Mouse (Mus musculus) liver, embryonic 12.5 days (tissue): ENCODE results near the gene Gm10642. TPM values are rescaled to one million over a fixed set of nuclear protein-coding genes. Genes with fewer than 3 reads are reported as not detected.
A peak's percentile ranks its signal among the peaks of the same experiment; 100 is the strongest.

Source experiments
- ATAC-seq: fragments of 200-750 bp; cut with Nextera tagmentation; 2 replicates; pipeline ENCODE4 v1.8.0; 2017; ENCODE audit warnings: moderate number of reproducible peaks, mild to moderate bottlenecking, moderate library complexity
- H3K27ac ChIP-seq: fragments of 300-500 bp; sonication (generic); 2 replicates; pipeline ENCODE4 v1.5.1; 2016; ENCODE audit warnings: mild to moderate bottlenecking
- H3K27me3 ChIP-seq: fragments of 300-500 bp; sonication (generic); replicated peaks from 2 replicates; pipeline ENCODE4 v1.6.1; 2016; ENCODE audit warnings: mild to moderate bottlenecking, moderate library complexity
- H3K36me3 ChIP-seq: fragments of 300-500 bp; sonication (generic); 2 replicates; pipeline ENCODE4 v1.6.1; 2016; ENCODE audit warnings: mild to moderate bottlenecking, moderate library complexity
- H3K4me1 ChIP-seq: fragments of 300-500 bp; sonication (generic); 2 replicates; pipeline ENCODE4 v1.6.1; 2016
- H3K4me2 ChIP-seq: fragments of 300-500 bp; sonication (generic); 2 replicates; pipeline ENCODE4 v1.6.1; 2016; ENCODE audit warnings: mild to moderate bottlenecking, moderate library complexity
- H3K4me3 ChIP-seq: fragments of 300-500 bp; sonication (generic); 2 replicates; pipeline ENCODE4 v1.5.1; 2016; ENCODE audit warnings: mild to moderate bottlenecking, moderate library complexity
- H3K9ac ChIP-seq: fragments of 300-500 bp; sonication (generic); 2 replicates; pipeline ENCODE4 v1.6.1; 2016; ENCODE audit warnings: mild to moderate bottlenecking, moderate library complexity
- H3K9me3 ChIP-seq: fragments of 300-500 bp; sonication (generic); replicated peaks from 2 replicates; pipeline ENCODE4 v1.6.1; 2016; ENCODE audit warnings: mild to moderate bottlenecking, moderate library complexity
- WGBS: fragments of 180-500 bp; shearing (Covaris S2); methylation state at CpG from one replicate; pipeline ENCODE4 v1.1.7; 2016; ENCODE audit not compliant: insufficient replicate concordance; 5-methylcytosine and 5-hydroxymethylcytosine counted together
- polyA plus RNA-seq: library from polyadenylated mRNA; unstranded; fragments of >200 nt; fragmentation: Nextera tagmentation; extraction: Ambion mirVana; gene quantifications from 2 replicates; pipeline ENCODE4 v1.2.1, GENCODE M21; 2016

The Gm10642 gene
- polyA plus RNA-seq, 1 experiment from 2014 or later = 1.6 TPM

- peak; percentile 95 for ATAC-seq
- H3K36me3 ChIP-seq = peaks cover 15% of the 10 kb centered on the region
- peak within 1 kb of the TSS; percentile 99 for H3K4me3 ChIP-seq
- H3K9me3 ChIP-seq = no peaks in the 10 kb centered on the region
- peaks cover 48% of the 10 kb centered on the region for H3K4me1 ChIP-seq
- peak within 1 kb of the TSS; percentile 99 for H3K27ac ChIP-seq
- H3K27me3 ChIP-seq = no peaks in the 10 kb centered on the region
- H3K4me2 ChIP-seq = peak within 1 kb of the TSS; percentile 91
- 2% methylated on average over 67 of the region's 67 CpGs for WGBS
- H3K9ac ChIP-seq = peak within 1 kb of the TSS; percentile 100
Observed at GRCm38 (mm10) chr9:70657013-70657967, 1.2 kb downstream of the Gm10642 start, which contains the start of gene Mindy2. Gene Mindy2, minus strand, starts transcription at chr9:70657174.

GRCm38 (mm10) chr9:70658266-70658665, 2.2 kb downstream of the Gm10642 start:
- peak overlapping the region; percentile 79 for H3K27ac ChIP-seq

GRCm38 (mm10) chr9:70664847-70665246, 8.8 kb downstream of the Gm10642 start:
- H3K4me3 ChIP-seq = no peak overlapping the region
- 71% methylated on average over 4 of the region's 4 CpGs for WGBS
- no peaks in the 10 kb centered on the region; the same call in 1 of the 2 replicates for H3K9me3 ChIP-seq
- 0 out of 2 replicates have a peak, but pooled peaks cover 4% of the 10 kb centered on the region for H3K36me3 ChIP-seq
- H3K27ac ChIP-seq = 0 out of 2 replicates have a peak overlapping the region, but pooled peaks have one; percentile 10
- ATAC-seq = no peak
- no peak overlapping the region for H3K9ac ChIP-seq
- no peak overlapping the region for H3K4me2 ChIP-seq
- peaks cover 37% of the 10 kb centered on the region for H3K4me1 ChIP-seq
- no peaks in the 10 kb centered on the region for H3K27me3 ChIP-seq

More at GRCm38 (mm10) chr9:70658266-70658665, 2.2 kb downstream of the Gm10642 start:
- WGBS = 38% methylated on average over 2 of the region's 2 CpGs
- Histone ChIP-seq H3K36me3 (peaks cover 8% of the 10 kb centered on the region), H3K9me3 (no peaks in the 10 kb centered on the region), H3K9ac (peak overlapping the region; percentile 73), H3K27me3 (no peaks in the 10 kb centered on the region), H3K4me2 (peak overlapping the region; percentile 91), H3K4me3 (peak overlapping the region; percentile 99), H3K4me1 (peaks cover 38% of the 10 kb centered on the region)
- no peak for ATAC-seq

GRCm38 (mm10) chr9:70665372-70666145, 9.5 kb downstream of the Gm10642 start:
- Histone ChIP-seq H3K4me1 (peaks cover 43% of the 10 kb centered on the region), H3K9me3 (no peaks in the 10 kb centered on the region; the same call in 1 of the 2 replicates), H3K9ac (no peak overlapping the region), H3K36me3 (0 out of 2 replicates have a peak, but pooled peaks cover 4% of the 10 kb centered on the region), H3K4me3 (no peak overlapping the region), H3K4me2 (no peak overlapping the region), H3K27ac (peak overlapping the region; percentile 64; the same call in 1 of the 2 replicates), H3K27me3 (no peaks in the 10 kb centered on the region)
- 68% methylated on average over 16 of the region's 16 CpGs for WGBS
- no peak for ATAC-seq

- 0 out of 2 replicates have a peak, but pooled peaks cover 4% of the 10 kb centered on the region for H3K36me3 ChIP-seq
- no peak overlapping the region for H3K4me3 ChIP-seq
- H3K4me1 ChIP-seq = peaks cover 47% of the 10 kb centered on the region
- 60% methylated on average over 7 of the region's 7 CpGs for WGBS
- H3K27ac ChIP-seq = no peak overlapping the region
- no peak for ATAC-seq
- no peak overlapping the region for H3K9ac ChIP-seq
- H3K9me3 ChIP-seq = no peaks in the 10 kb centered on the region; the same call in 1 of the 2 replicates
- no peak overlapping the region for H3K4me2 ChIP-seq
- H3K27me3 ChIP-seq = no peaks in the 10 kb centered on the region
Observed at GRCm38 (mm10) chr9:70666811-70667210, 10.8 kb downstream of the Gm10642 start.

GRCm38 (mm10) chr9:70668048-70668447, 12.0 kb downstream of the Gm10642 start:
- H3K9ac ChIP-seq = no peak overlapping the region
- ATAC-seq = no peak
- 0 out of 2 replicates have a peak, but pooled peaks cover 4% of the 10 kb centered on the region for H3K36me3 ChIP-seq
- peaks cover 60% of the 10 kb centered on the region for H3K4me1 ChIP-seq
- peak overlapping the region; percentile 98 for H3K27ac ChIP-seq
- H3K4me3 ChIP-seq = no peak overlapping the region
- no peaks in the 10 kb centered on the region for H3K27me3 ChIP-seq
- no peak overlapping the region for H3K4me2 ChIP-seq
- H3K9me3 ChIP-seq = no peaks in the 10 kb centered on the region; the same call in 1 of the 2 replicates

GRCm38 (mm10) chr9:70669197-70669596, 13.1 kb downstream of the Gm10642 start:
- Histone ChIP-seq H3K27ac (peak overlapping the region; percentile 98), H3K9me3 (no peaks in the 10 kb centered on the region; the same call in 1 of the 2 replicates), H3K4me1 (peaks cover 64% of the 10 kb centered on the region), H3K27me3 (no peaks in the 10 kb centered on the region), H3K4me3 (no peak overlapping the region), H3K36me3 (0 out of 2 replicates have a peak, but pooled peaks cover 4% of the 10 kb centered on the region), H3K9ac (peak overlapping the region; percentile 66), H3K4me2 (peak overlapping the region; percentile 56)
- ATAC-seq = peak; percentile 91
- 16% methylated on average over 2 of the region's 2 CpGs for WGBS

GRCm38 (mm10) chr9:70670381-70670780, 14.3 kb downstream of the Gm10642 start:
- 0 out of 2 replicates have a peak, but pooled peaks cover 4% of the 10 kb centered on the region for H3K36me3 ChIP-seq
- ATAC-seq = peak; percentile 76
- peak overlapping the region; percentile 66 for H3K9ac ChIP-seq
- H3K27me3 ChIP-seq = no peaks in the 10 kb centered on the region
- peak overlapping the region; percentile 56 for H3K4me2 ChIP-seq
- no peak overlapping the region for H3K4me3 ChIP-seq
- H3K9me3 ChIP-seq = no peaks in the 10 kb centered on the region; the same call in 1 of the 2 replicates
- peaks cover 68% of the 10 kb centered on the region for H3K4me1 ChIP-seq
- WGBS = 28% methylated on average over 6 of the region's 6 CpGs
- H3K27ac ChIP-seq = peak overlapping the region; percentile 98

- Histone ChIP-seq H3K9ac (peak overlapping the region; percentile 22; the same call in 1 of the 2 replicates), H3K27ac (peak overlapping the region; percentile 98), H3K9me3 (no peaks in the 10 kb centered on the region; the same call in 1 of the 2 replicates), H3K27me3 (no peaks in the 10 kb centered on the region), H3K4me3 (no peak overlapping the region), H3K4me2 (peak overlapping the region; percentile 36), H3K4me1 (peaks cover 71% of the 10 kb centered on the region), H3K36me3 (0 out of 2 replicates have a peak, but pooled peaks cover 4% of the 10 kb centered on the region)
- no peak for ATAC-seq
- WGBS = 27% methylated on average over 6 of the region's 6 CpGs
Observed at GRCm38 (mm10) chr9:70671278-70671677, 15.2 kb downstream of the Gm10642 start.

GRCm38 (mm10) chr9:70671772-70672579, 15.9 kb downstream of the Gm10642 start:
- ATAC-seq = no peak
- 0 out of 2 replicates have a peak, but pooled peaks cover 4% of the 10 kb centered on the region for H3K36me3 ChIP-seq
- WGBS = 34% methylated on average over 10 of the region's 10 CpGs
- peaks cover 69% of the 10 kb centered on the region for H3K4me1 ChIP-seq
- peak overlapping the region; percentile 98 for H3K27ac ChIP-seq
- no peaks in the 10 kb centered on the region; the same call in 1 of the 2 replicates for H3K9me3 ChIP-seq
- H3K4me2 ChIP-seq = peak overlapping the region; percentile 36
- peak overlapping the region; percentile 23; the same call in 1 of the 2 replicates for H3K9ac ChIP-seq
- no peak overlapping the region for H3K4me3 ChIP-seq
- no peaks in the 10 kb centered on the region for H3K27me3 ChIP-seq

GRCm38 (mm10) chr9:70673656-70674055, 17.6 kb downstream of the Gm10642 start:
- WGBS = 87% methylated on average over 4 of the region's 4 CpGs
- H3K36me3 ChIP-seq = no peaks in the 10 kb centered on the region

More at GRCm38 (mm10) chr9:70673656-70674055, 17.6 kb downstream of the Gm10642 start:
- H3K9ac ChIP-seq = no peak overlapping the region
- no peaks in the 10 kb centered on the region for H3K9me3 ChIP-seq
- H3K27ac ChIP-seq = peak overlapping the region; percentile 51
- H3K27me3 ChIP-seq = no peaks in the 10 kb centered on the region
- no peak overlapping the region for H3K4me3 ChIP-seq
- no peak overlapping the region for H3K4me2 ChIP-seq
- H3K4me1 ChIP-seq = peaks cover 77% of the 10 kb centered on the region
- ATAC-seq = no peak
